Mouse (Mus musculus) spleen, adult 12 weeks (tissue): Measurements from ENCODE around the gene Rab8b.
"Not testable (repeated sequence)": the region's sequence is repeated elsewhere in the genome, so short reads cannot be mapped to it uniquely, and the experiment has no call there.

Experiments used
- DNase-seq: peaks from one replicate; pipeline ENCODE4 v3.0.0; 2022; ENCODE audit warnings: low spot score

The Rab8b gene

DNA sequence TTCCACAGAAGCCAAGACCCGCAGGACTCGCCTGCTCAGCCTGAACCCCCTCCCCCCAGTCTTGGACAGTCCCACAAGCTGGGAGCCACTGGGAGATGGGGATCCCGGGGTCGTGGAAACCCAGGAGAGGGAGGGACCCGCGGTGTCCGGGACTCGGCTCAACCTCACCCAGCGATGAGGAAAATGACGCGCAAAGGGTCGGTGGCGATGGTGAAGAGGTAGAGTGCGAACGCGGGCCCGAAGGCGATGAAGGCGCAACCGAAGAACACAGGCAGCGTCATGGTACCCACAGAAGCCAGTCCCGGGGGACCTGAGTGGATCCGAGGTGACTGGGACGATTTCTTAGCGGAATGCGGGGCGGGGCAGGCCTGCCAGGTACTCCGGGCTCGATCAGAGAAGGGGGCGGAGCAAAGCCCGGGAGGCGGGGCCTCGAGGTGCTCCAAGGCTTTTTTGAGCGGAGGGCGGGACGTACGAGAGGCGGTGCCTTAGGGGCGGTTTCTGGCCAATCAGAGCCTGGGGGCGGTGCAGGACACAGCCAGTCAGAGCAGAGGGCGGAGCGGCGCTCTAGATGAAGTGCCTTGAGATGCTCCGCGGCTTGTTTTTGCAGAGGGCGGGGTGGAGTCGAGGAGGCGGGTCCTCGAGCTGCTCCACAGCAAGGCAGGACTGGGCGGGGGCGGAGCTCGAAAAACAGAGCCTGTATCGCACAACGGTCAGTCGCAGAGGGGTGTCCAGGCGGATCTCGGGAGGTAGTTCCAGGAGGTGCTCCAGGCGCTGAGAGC lies 85.0 kb downstream of the Rab8b start, which contains the start of gene Aph1c:
TSS of gene Aph1c (minus strand) at position 409 of the 779 bp plus-strand sequence.
- DNase-seq = peak; percentile 97

DNA sequence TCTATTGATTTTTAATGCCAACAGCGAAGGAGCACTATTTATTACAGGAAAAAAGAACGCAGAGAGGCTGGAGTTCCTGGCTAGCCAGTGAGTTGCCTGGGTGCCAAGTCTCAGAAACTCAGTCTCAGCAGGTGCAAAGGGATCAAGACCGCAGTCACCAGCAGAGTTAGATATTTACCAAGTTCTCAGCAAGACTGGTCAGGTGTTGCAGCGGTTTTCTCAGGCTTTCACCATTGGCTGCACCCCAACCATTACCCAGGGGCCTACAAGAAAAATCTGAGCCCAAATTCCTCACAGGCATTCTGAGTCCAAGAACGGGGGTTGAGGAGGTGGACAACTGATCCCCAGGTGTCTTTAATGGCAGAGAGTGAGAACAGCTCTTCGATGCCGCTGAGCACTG lies 85.6 kb downstream of the Rab8b start:
- no peak for DNase-seq

DNA sequence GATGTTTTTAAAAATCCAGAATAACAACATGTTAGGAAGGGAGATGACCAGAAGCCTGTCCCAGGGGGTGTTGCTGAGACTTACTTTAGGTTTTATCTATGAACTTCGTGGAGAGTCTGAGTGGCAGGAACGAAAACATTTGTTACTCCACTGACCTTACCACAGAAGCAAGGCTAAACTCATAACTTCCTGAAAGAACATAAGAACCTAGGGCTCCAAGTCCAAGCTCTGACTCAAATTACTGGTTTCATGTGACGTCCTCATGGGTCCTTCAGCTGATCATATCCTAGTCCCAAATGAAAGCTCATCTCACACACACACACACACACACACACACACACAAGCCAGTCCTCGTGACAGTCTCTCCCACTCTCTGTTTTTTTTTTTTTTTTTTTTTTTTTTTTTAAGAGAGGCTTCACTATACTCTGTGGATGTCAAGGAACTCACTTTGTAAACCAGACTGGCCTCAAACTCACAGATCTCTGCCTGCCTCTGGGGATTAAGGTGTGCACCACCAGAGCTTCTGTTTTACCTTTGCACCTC lies 87.0 kb downstream of the Rab8b start:
- DNase-seq = no peak

DNA sequence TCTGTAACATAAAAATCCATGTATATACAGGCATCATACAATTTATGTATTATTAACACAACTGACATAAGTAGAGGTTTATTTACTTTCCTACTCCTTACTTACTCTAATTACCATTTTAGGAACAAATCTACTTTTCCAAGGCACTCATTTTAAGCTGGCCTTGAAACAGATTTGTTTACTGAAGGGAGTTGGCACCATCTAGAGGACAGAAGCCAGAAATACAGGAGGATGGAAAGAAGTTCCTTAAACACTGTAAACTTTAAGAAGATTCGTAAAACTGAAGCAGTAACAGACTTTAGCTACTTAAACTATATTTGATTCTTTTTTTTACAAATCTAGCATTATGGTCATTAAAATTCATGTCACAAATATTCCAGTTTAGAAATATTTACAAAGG lies 93.5 kb downstream of the Rab8b start:
- DNase-seq = no peak

DNA sequence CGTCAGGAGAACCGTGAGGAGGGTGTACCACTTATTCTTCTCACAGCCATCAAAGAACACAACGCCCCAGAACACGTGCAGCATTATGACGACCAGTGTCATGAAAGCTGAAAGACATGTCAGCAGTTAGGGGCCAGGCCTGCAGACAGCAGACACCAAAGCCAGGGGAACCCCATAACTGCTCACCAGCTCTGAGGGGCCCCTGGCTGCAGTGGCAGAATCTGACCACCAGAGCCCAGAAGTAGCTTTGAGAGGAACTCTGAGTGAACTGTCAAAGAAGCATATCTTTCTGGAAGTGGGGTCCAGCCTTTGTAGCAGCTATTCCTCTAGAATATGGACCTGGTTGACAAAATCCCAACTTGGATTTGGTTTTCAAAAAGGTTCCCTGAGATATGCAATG lies 97.2 kb downstream of the Rab8b start:
- not testable (repeated sequence) for DNase-seq

DNA sequence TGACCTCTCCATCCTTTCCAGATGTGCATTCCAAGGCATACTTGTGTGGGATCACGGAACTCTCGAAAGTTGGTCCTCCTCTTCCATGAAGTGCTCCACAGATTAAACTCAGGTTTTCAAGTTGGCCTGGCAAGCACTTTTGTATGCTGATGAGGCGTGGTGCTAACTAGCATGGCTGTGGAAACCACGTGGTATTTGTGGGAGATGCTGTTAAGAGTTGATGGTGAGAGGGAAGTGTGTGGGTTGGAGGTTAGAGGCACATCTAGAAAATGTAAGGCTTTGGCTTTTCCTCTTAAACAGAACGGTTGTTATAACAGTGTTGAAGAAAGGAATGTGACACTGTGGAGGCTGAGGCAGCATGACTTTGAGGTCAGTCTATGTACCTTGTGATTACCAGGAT lies 98.5 kb downstream of the Rab8b start:
- DNase-seq = no peak

DNA sequence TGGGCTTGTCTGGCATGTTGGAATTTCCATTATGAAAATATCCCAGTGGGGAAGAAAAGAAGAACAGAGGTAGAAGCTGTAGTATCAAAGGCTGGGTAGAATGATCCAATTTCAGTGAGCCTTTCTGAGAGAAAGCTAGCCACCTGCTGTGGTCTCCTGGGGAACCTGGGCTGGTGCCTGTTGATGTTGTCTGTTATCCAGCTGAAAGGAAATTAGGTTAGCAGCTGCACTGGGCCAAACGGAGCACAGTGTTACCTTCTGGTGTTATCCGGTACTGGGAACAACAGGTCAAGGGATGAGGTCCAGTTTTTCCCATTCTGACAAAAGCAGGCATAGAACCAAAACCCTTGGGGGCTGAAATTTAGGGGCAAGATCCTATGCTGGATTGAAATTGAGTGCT lies 106.1 kb downstream of the Rab8b start:
- no peak for DNase-seq

DNA sequence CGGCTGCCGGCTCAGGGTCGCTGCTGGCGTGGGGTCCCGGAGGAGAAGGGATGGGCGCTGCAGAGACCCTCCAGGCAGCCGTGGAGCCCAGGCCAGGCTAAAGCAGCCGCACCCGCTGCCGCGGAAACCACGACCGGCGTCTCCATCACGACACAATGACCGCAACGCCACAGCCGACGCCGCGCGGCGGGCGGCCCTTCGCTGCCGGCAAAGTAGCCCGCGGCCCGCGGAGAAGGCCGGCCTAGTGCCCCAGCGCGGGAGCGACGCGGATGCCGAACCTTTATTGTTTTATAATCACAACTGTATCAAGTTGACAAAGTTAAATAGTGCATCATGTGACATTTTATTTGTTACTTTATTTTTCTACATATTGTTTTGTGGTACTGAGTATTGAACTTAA lies 113.5 kb downstream of the Rab8b start:
- not testable (repeated sequence) for DNase-seq

DNA sequence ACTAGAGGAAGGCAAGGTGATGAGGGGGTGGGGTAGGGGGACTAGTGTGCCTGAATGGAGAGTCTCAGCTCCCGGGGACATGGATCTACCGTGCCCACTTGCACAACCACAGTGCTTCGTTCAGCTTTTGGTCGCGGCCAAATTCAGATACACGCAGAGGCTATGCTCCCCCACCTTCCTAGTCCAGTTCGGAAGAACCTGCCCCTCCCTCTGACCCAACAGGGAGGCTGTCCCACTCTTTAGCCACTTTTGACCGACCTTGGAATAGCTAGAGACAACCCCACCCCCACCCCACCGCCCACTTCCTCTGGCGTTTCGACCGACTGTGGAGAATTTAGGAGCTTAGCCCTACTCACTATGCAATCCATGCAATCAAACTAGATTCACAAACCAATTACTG lies 117.5 kb downstream of the Rab8b start:
- no peak for DNase-seq

DNA sequence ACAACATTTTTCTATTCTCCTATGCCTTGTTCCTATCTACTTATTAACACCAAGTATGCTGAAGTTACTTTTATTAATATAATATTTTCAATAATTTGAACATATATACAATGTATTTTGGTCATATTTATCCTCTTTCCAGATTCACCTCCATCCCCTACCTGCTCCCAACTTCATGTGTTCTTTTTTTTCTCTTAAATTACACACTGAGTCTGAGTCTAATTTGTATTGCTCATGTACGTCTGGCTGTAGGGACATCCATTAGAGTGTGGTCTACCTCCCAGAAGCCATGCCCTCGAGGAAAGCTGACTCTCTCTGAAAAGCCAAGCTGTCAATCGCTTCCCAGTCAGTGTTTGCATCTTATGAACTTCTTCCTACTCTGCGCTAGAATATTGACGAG lies 122.7 kb downstream of the Rab8b start, which contains the start of gene Gm10647:
TSS of gene Gm10647 (plus strand) at position 301 of the 400 bp plus-strand sequence.
- no peak for DNase-seq

DNA sequence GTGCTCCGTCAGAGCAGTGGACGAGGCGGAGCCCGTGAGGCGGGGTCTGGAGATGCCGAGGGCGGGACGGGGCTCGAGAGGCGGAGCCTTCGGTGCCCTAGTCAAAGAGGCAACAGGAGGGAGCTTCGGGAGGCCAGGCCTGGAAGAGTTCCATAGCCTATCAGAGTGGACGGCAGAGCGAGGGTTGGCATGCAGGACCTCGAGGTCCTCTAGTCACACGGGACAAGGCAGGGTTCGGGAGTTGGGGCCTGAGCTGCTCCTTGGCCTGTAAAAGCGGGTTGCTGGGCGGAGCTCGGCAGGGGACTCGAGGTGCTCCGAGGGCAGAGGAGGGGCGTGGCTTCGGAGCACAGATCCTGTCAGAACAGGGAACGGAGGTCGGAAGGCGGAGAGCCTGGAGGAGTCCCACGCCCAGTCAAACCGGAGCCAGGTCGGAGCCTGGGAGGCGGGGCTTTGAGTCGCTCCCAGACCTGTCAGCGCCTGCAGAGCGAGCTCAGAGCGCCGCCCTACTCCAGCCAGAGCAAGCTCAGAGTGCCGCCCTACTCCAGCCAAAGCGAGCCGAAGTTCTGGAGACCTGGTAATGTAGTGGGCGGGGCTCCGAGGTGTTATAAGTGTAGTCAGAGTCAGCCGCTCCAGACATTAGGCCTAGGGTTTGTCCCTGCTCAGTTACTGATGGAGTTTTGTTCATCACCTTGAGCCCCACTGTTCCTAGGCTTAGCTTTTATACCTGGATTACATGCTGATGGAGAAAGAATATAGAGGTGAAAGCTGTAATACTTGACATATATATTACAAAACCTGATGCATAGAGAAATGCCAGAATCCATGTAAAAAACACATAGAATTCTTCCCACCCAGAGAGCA lies 123.8 kb downstream of the Rab8b start, which contains the start of gene Aph1b:
TSS of gene Aph1b (minus strand) at position 27 of the 861 bp plus-strand sequence.
- DNase-seq = peak; percentile 91

DNA sequence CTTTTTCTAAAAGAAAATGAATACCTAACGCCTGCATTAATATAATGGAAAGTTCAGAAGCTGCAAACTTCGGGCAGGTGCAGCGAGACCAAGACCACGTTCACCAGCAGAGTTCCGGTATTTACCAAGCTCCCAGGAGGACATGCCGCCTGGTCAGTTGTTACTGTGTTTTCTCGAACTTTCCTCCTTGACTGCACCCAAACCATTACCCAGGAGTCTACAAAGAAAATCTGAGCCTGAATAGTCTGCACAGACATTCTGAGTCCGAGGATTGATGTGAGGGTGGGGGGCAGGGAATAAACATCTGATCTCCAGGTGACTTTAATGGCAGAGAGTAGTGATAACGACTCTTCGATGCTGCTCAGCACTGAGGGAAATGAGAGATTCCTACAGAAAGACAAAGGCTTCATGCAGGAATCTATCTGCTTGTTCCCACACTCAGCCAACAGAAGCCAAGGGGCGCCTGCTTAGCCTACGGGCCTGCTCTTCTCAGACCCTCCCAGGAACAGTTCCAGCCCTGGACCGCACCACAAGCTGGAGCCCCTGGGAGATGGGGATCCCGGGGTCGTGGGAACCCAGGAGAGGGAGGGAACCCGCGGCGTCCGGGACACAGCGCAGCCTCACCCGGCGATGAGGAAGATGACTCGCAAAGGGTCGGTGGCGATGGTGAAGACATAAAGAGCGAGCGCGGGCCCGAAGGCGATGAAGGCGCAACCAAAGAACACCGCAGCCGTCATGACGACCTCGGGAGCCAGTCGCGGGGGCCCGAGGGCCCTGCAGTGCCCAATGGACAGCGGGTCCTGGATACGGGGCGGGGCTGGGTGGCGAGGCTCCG lies 124.6 kb downstream of the Rab8b start:
- no peak for DNase-seq
